Mouse (Mus musculus) olfactory bulb, adult 2 months (tissue): Measurements from ENCODE around the gene Gja8.

ENCODE experiments used
- CTCF ChIP-seq: fragments of 200-500 bp; IDR thresholded peaks from 2 replicates; pipeline ENCODE4 v1.5.1; 2012; ENCODE audit warnings: low read depth, mild to moderate bottlenecking, low read length, moderate library complexity; ENCODE audit not compliant: insufficient read depth
- POLR2A ChIP-seq: fragments of 200-500 bp; IDR thresholded peaks from 2 replicates; pipeline ENCODE4 v1.6.1; 2012; ENCODE audit warnings: mild to moderate bottlenecking, low read depth, low read length, moderate library complexity; ENCODE audit not compliant: insufficient read depth

- TF ChIP-seq CTCF (no peak), POLR2A (no peak)
These were observed 45.2 kb upstream of the Gja8 start for GRCm38 (mm10) chr3:96970986-96971385.
